Mouse (Mus musculus): Measurements from ENCODE around the gene Cyp26a1. TPM values are rescaled to one million over a fixed set of nuclear protein-coding genes. Genes with fewer than 3 reads are reported as not detected.
A peak's percentile ranks its signal among the peaks of the same experiment; 100 is the strongest.

Cyp26a1 gene
- 1.7 and 1.8 TPM in 2 replicates for polyA plus RNA-seq (2015; fragmentation: Nextera tagmentation; extraction: Ambion mirVana)

GRCm38 (mm10) chr19:37697651-37698272, at the start of gene Cyp26a1:
Gene Cyp26a1, plus strand, starts transcription at chr19:37697798.
- no peak within 1 kb of the TSS for H3K9ac ChIP-seq
- H3K4me1 ChIP-seq (replicated peaks), result peaks cover 30% of the 10 kb centered on the region
- H3K27me3 ChIP-seq (replicated peaks), result peaks cover 91% of the 10 kb centered on the region
- H3K36me3 ChIP-seq, result no peaks in the 10 kb centered on the region
- ATAC-seq, result no peak
- H3K27ac ChIP-seq, result no peak within 1 kb of the TSS
- peak within 1 kb of the TSS; percentile 72 for H3K4me2 ChIP-seq (replicated peaks)
- peak within 1 kb of the TSS; percentile 35 for H3K4me3 ChIP-seq (replicated peaks)
- under 1% methylated on average over 51 of the region's 51 CpGs for WGBS
- H3K9me3 ChIP-seq, result no peaks in the 10 kb centered on the region

DNA sequence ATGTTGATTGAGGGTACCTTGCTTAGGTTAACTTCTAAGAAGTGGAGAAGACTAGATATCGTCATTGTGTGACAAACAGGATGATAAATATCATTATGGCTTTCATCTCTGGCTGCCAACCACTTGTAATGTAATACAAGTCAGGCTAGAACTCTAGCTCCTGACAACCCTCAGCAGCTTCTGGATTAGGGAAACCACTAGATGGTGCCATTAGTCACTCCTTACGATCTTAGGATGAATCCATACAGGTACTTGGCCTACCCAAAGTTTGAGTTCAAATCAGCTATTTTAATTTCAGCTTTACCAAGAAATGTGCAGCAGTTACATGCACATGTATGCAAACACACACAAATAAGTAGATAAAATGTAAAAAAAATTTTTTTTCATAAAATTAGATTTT, 49.6 kb upstream of the Cyp26a1 start:
- no peak for ATAC-seq

GRCm38 (mm10) chr19:37650526-37650925, 47.1 kb upstream of the Cyp26a1 start:
- ATAC-seq, result no peak
- H3K9me3 ChIP-seq, result no peaks in the 10 kb centered on the region
- H3K27me3 ChIP-seq (replicated peaks), result no peaks in the 10 kb centered on the region
- no peaks in the 10 kb centered on the region for H3K36me3 ChIP-seq
- H3K4me3 ChIP-seq (replicated peaks), result no peak overlapping the region
- H3K9ac ChIP-seq, result no peak overlapping the region
- no peak overlapping the region for H3K27ac ChIP-seq
- 57% methylated on average over 2 of the region's 2 CpGs for WGBS
- H3K4me1 ChIP-seq (replicated peaks), result no peaks in the 10 kb centered on the region
- no peak overlapping the region for H3K4me2 ChIP-seq (replicated peaks)

More for the DNA sequence above, 49.6 kb upstream of the Cyp26a1 start:
- H3K36me3 ChIP-seq, result no peaks in the 10 kb centered on the region
- no peak overlapping the region for H3K4me3 ChIP-seq (replicated peaks)
- no peaks in the 10 kb centered on the region for H3K27me3 ChIP-seq (replicated peaks)
- H3K9ac ChIP-seq, result no peak overlapping the region
- H3K4me2 ChIP-seq (replicated peaks), result no peak overlapping the region
- no peaks in the 10 kb centered on the region for H3K4me1 ChIP-seq (replicated peaks)
- H3K27ac ChIP-seq, result no peak overlapping the region
- no peaks in the 10 kb centered on the region for H3K9me3 ChIP-seq
- 34% methylated on average over 2 of the region's 2 CpGs for WGBS

DNA sequence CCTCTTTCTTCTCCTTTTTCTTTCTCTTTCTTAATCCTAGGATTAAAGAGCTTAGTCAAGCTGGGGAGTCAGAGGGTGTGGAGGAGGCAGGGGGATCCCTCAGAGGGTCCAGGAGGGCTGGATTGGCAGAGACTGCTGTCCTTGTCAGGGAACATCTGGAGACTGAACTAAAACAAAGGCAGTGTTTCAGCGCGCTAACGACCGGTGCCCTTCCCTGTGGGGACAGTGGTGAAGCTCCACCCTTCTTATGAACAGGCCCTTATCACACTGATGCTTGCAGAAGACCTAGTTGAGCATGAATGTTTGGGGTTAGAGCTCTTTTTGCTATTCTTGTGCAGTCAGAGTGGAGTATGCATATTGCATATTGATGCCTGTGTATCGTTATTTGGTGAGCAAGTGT, 43.6 kb upstream of the Cyp26a1 start:
- Histone ChIP-seq H3K9me3 (no peaks in the 10 kb centered on the region), H3K27me3 (replicated peaks) (no peaks in the 10 kb centered on the region), H3K27ac (no peak overlapping the region), H3K4me3 (replicated peaks) (no peak overlapping the region), H3K4me1 (replicated peaks) (no peaks in the 10 kb centered on the region), H3K9ac (no peak overlapping the region), H3K36me3 (no peaks in the 10 kb centered on the region), H3K4me2 (replicated peaks) (no peak overlapping the region)
- 51% methylated on average over 5 of the region's 5 CpGs for WGBS
- no peak for ATAC-seq

GRCm38 (mm10) chr19:37656441-37656840, 41.2 kb upstream of the Cyp26a1 start:
- Histone ChIP-seq H3K9ac (no peak overlapping the region), H3K36me3 (no peaks in the 10 kb centered on the region), H3K4me3 (replicated peaks) (no peak overlapping the region), H3K4me2 (replicated peaks) (no peak overlapping the region), H3K9me3 (no peaks in the 10 kb centered on the region), H3K27ac (no peak overlapping the region), H3K4me1 (replicated peaks) (no peaks in the 10 kb centered on the region), H3K27me3 (replicated peaks) (no peaks in the 10 kb centered on the region)
- 28% methylated on average over 9 of the region's 9 CpGs for WGBS
- no peak; the same call in 1 of the 2 replicates for ATAC-seq

DNA sequence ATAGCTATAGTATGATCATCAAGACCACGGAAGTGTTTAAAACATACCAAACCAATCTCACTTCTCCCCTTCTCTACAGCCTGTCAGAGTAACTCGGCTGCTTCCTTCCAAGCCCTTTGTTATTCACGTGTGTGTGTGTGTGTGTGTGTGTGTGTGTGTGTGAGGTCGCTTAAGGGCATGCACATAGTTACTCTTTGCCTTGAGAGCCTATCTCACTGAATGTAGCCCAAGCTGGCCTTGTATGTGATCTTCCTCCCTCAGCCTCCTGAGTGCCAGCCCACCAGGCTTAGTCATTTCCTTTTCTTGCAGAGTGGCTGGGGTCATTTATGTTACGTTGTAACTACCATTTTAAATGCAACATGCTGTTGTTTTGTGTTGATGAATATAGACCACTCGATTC, 32.3 kb upstream of the Cyp26a1 start:
- Histone ChIP-seq H3K27ac (no peak overlapping the region), H3K27me3 (replicated peaks) (no peaks in the 10 kb centered on the region), H3K4me1 (replicated peaks) (no peaks in the 10 kb centered on the region), H3K9ac (no peak overlapping the region), H3K4me3 (replicated peaks) (no peak overlapping the region), H3K36me3 (no peaks in the 10 kb centered on the region), H3K4me2 (replicated peaks) (no peak overlapping the region), H3K9me3 (no peaks in the 10 kb centered on the region)
- ATAC-seq, result no peak
- 74% methylated on average over 6 of the region's 6 CpGs for WGBS

GRCm38 (mm10) chr19:37667855-37668594, 29.6 kb upstream of the Cyp26a1 start:
- H3K27ac ChIP-seq, result no peak overlapping the region
- no peak overlapping the region for H3K4me2 ChIP-seq (replicated peaks)
- no peaks in the 10 kb centered on the region for H3K27me3 ChIP-seq (replicated peaks)
- WGBS, result 72% methylated on average over 13 of the region's 13 CpGs
- ATAC-seq, result no peak; the same call in 1 of the 2 replicates
- H3K4me1 ChIP-seq (replicated peaks), result no peaks in the 10 kb centered on the region
- H3K9ac ChIP-seq, result no peak overlapping the region
- no peak overlapping the region for H3K4me3 ChIP-seq (replicated peaks)
- no peaks in the 10 kb centered on the region for H3K36me3 ChIP-seq
- H3K9me3 ChIP-seq, result no peaks in the 10 kb centered on the region

DNA sequence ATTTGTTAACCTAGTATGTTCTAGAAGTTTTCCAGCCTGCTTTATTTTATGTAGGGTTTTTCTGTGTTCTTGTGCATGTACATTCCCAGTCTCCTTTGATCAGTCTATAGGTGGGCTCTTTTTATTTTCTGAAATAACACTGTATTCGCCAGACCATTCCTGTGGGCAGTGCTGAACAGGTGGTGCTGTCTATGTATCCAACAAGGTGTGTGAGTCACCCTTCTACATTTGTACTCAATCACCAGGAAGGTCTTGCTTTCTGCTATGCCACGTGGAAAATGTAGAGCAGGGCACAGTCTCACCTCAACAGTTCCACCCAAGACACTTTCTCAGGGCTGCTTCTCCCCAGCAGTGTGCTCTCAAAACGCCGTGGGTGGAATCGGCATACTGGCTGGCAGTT, 28.9 kb upstream of the Cyp26a1 start:
- Histone ChIP-seq H3K27me3 (replicated peaks) (no peaks in the 10 kb centered on the region), H3K36me3 (no peaks in the 10 kb centered on the region), H3K4me1 (replicated peaks) (no peaks in the 10 kb centered on the region), H3K27ac (no peak overlapping the region), H3K4me2 (replicated peaks) (no peak overlapping the region), H3K9me3 (no peaks in the 10 kb centered on the region), H3K4me3 (replicated peaks) (no peak overlapping the region), H3K9ac (no peak overlapping the region)
- no peak for ATAC-seq
- 90% methylated on average over 5 of the region's 5 CpGs for WGBS

GRCm38 (mm10) chr19:37669486-37669885, 28.1 kb upstream of the Cyp26a1 start:
- Histone ChIP-seq H3K4me2 (replicated peaks) (no peak overlapping the region), H3K4me3 (replicated peaks) (no peak overlapping the region), H3K9ac (no peak overlapping the region), H3K9me3 (no peaks in the 10 kb centered on the region), H3K27ac (no peak overlapping the region), H3K36me3 (no peaks in the 10 kb centered on the region), H3K27me3 (replicated peaks) (no peaks in the 10 kb centered on the region), H3K4me1 (replicated peaks) (no peaks in the 10 kb centered on the region)
- WGBS, result 85% methylated on average over 5 of the region's 5 CpGs
- ATAC-seq, result peak; percentile 36; the same call in 1 of the 2 replicates

DNA sequence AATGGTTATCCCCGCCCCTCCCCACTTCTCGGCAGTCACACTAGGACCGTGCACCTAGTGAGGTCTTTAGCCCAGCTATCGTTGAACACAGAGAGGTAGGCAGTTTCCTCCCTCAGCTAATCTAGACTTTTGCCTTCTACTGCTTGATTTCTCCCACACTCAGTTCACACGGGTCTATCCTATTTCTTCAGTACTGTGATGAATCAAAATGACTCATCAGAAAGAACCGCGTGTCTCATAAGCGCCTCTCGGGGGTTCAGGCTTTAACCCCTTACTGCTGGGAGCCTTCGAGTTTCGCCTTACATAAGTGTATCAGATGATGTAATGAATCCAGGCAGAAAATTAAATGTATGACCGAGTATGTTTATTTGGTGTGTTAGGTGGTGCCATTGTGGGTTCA, 24.2 kb upstream of the Cyp26a1 start:
- Histone ChIP-seq H3K4me2 (replicated peaks) (no peak overlapping the region), H3K27ac (no peak overlapping the region), H3K4me3 (replicated peaks) (no peak overlapping the region), H3K27me3 (replicated peaks) (no peaks in the 10 kb centered on the region), H3K9me3 (no peaks in the 10 kb centered on the region), H3K36me3 (no peaks in the 10 kb centered on the region), H3K9ac (no peak overlapping the region), H3K4me1 (replicated peaks) (no peaks in the 10 kb centered on the region)
- WGBS, result 53% methylated on average over 12 of the region's 12 CpGs
- no peak for ATAC-seq

- no peak within 1 kb of the TSS for H3K9ac ChIP-seq
- H3K27me3 ChIP-seq (replicated peaks), result peaks cover 71% of the 10 kb centered on the region
- H3K27ac ChIP-seq, result no peak within 1 kb of the TSS
- no peaks in the 10 kb centered on the region for H3K9me3 ChIP-seq
- H3K36me3 ChIP-seq, result no peaks in the 10 kb centered on the region
- no peak for ATAC-seq
- H3K4me2 ChIP-seq (replicated peaks), result no peak within 1 kb of the TSS
- no peak within 1 kb of the TSS for H3K4me3 ChIP-seq (replicated peaks)
- H3K4me1 ChIP-seq (replicated peaks), result no peaks in the 10 kb centered on the region; the same call in 1 of the 2 replicates
- 26% methylated on average over 6 of the region's 6 CpGs for WGBS
Measured at GRCm38 (mm10) chr19:37685281-37685680, 12.3 kb upstream of the Cyp26a1 start, which contains the start of gene Cyp26c1. Gene Cyp26c1, plus strand, starts transcription at chr19:37685581.

GRCm38 (mm10) chr19:37686347-37686746, 11.3 kb upstream of the Cyp26a1 start:
- Histone ChIP-seq H3K27me3 (replicated peaks) (peaks cover 82% of the 10 kb centered on the region), H3K27ac (no peak overlapping the region), H3K9ac (no peak overlapping the region), H3K9me3 (no peaks in the 10 kb centered on the region), H3K4me3 (replicated peaks) (no peak overlapping the region), H3K4me1 (replicated peaks) (no peaks in the 10 kb centered on the region; the same call in 1 of the 2 replicates), H3K36me3 (no peaks in the 10 kb centered on the region), H3K4me2 (replicated peaks) (no peak overlapping the region)
- ATAC-seq, result no peak
- WGBS, result 13% methylated on average over 23 of the region's 23 CpGs
